Mouse (Mus musculus) naive thymus-derived CD4-positive, alpha-beta T cell, adult 2 months (primary cell): Measurements from ENCODE around the gene Kank3.

Source experiments
- DNase-seq: peaks from one replicate; pipeline ENCODE4 v3.0.0-alpha.2; 2011; ENCODE audit warnings: low read depth

Kank3 gene

GRCm38 (mm10) chr17:33857816-33858215 lies 47.5 kb downstream of the Kank3 start:
- no peak for DNase-seq

- DNase-seq, result peak; percentile 94
These were observed 55.2 kb downstream of the Kank3 start for GRCm38 (mm10) chr17:33865330-33866030.
